Mouse (Mus musculus): Measurements from ENCODE around the gene Ankle1.

DNA sequence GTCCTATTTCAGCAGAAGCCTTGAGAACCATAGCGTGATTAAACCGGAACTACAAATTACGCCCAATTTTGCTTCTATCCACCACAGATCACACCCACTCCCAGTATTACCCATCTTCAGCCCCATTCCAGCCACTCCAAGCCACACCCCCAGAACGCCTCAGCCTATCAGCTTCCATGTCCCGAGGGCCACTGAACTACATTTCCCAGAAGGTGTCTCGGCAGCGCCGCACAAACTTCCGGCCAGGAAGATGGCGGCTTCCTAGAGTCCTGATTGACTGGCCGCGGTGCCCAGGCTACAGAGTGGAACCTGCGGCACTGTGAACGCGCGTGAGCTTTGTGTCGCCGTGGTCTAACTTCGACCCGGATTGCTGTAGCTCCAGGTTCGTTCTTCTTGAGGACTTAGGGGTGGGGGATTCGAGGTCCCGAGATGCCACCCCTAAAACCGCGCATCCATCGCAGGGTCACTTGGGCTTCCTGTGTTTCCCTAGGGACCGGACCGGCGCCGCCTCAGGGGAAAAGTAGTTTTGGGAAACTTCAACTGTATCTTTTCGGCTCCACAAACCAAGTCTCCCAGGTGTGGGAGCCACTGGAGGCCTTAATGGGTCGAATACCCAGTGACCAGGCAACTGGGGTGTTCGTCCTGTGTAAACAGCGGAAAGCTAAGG lies 9.0 kb upstream of the Ankle1 start, which contains the start of gene Babam1:
- no peak for TF ChIP-seq CTCF (IDR thresholded peaks at IDR 0.05; ENCODE audit: extremely low read depth, insufficient read depth, insufficient read length, insufficient replicate concordance)
- peak; percentile 65; the same call in 1 of the 2 replicates for TF ChIP-seq POLR2A (IDR thresholded peaks at IDR 0.05; ENCODE audit: low read depth, low read length)

Data from spleen, adult 2 months (tissue).